Mouse (Mus musculus): ENCODE measurements at regions not wholly inside any gene's neighbourhood (a gene's known extent, or its start where the extent isn't known, plus 50 kb on each side); places are given as distances from the start of the nearest gene placed in this dataset.

DNA sequence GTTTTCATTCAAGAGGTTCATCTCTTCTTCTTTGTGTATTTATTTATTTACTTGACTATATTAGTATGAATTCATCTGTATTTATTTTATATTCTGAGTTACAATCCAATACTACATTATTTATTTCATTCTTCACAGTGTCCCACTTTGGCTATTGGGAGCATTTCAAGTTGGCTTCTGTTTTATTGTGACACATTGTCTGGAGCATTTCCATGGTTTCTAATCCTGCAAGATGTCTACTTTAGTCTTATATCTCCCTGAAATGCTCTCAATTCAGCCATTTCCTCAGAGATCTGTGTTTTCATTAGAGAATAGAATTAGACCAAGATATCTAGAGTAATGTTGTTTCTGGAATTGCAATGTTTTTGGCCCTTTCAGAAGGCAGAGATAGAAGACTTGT, 153.0 kb downstream of the Rfpl4b start:
- no peak for TF ChIP-seq POLR2A (IDR thresholded peaks at IDR 0.05; ENCODE audit: low read depth, low read length)
- TF ChIP-seq UBTF (IDR thresholded peaks at IDR 0.05; ENCODE audit: low read depth, low read length), result no peak
- no peak for TF ChIP-seq TCF12 (IDR thresholded peaks at IDR 0.05; ENCODE audit: low read depth, low read length)
- no peak for TF ChIP-seq ZC3H11A (IDR thresholded peaks at IDR 0.05; ENCODE audit: low read depth, low read length)
- no peak for TF ChIP-seq RAD21 (IDR thresholded peaks at IDR 0.05; ENCODE audit: low read depth, low read length)
- no peak for TF ChIP-seq CTCF (conservative IDR thresholded peaks at IDR 0.05 in 1 of 2, IDR thresholded peaks at IDR 0.05 in 1 of 2; ENCODE audit: low read depth in 2 of 2, low read length in 2 of 2)
- TF ChIP-seq EP300 (IDR thresholded peaks at IDR 0.05; ENCODE audit: low read length), result no peak
- TF ChIP-seq GABPA (IDR thresholded peaks at IDR 0.05; ENCODE audit: insufficient replicate concordance, low read depth, low read length), result no peak
- TF ChIP-seq ZMIZ1 (IDR thresholded peaks at IDR 0.05; ENCODE audit: low read depth, low read length), result no peak
